Mouse (Mus musculus) C2C12 (cell line): ENCODE data around the gene Nap1l5.

ENCODE experiments used
- CEBPB ChIP-seq: IDR thresholded peaks from one replicate; pipeline ENCODE4 v1.6.1; 2011; ENCODE audit warnings: low read depth, mild to moderate bottlenecking, control low read depth, moderate library complexity
- CTCF ChIP-seq: IDR thresholded peaks from one replicate; pipeline ENCODE4 v1.5.1; 2011; ENCODE audit not compliant: control insufficient read depth, insufficient read depth, insufficient read length
- MAX ChIP-seq: IDR thresholded peaks from one replicate; pipeline ENCODE4 v1.6.1; 2011; ENCODE audit warnings: mild to moderate bottlenecking, control low read depth
- MYOD1 ChIP-seq: IDR thresholded peaks from one replicate; pipeline ENCODE4 v1.6.1; 2011; ENCODE audit warnings: low read depth; ENCODE audit not compliant: control insufficient read depth, insufficient read length
- MYOG ChIP-seq: IDR thresholded peaks from one replicate; pipeline ENCODE4 v1.6.1; 2011; ENCODE audit not compliant: control insufficient read depth, insufficient read length; ENCODE audit errors: extremely low read depth
- USF1 ChIP-seq: IDR thresholded peaks from one replicate; pipeline ENCODE4 v1.6.1; 2011; ENCODE audit warnings: low read depth, mild to moderate bottlenecking, control low read depth, moderate library complexity

GRCm38 (mm10) chr6:58927881-58928280 lies 21.0 kb upstream of the Nap1l5 start:
- TF ChIP-seq CTCF (no peak), USF1 (no peak), MYOD1 (no peak), MYOG (no peak), MAX (no peak), CEBPB (no peak)
